Mouse (Mus musculus) retina, postnatal 7 days (tissue): ENCODE data around the gene Nr2f2.

Experiments used
- DNase-seq: peaks from one replicate; pipeline ENCODE4 v3.0.0-alpha.2; 2012; ENCODE audit warnings: low read depth, low spot score

Nr2f2 gene

GRCm38 (mm10) chr7:70365941-70366807 lies at the start of gene Nr2f2:
Nr2f2 (minus strand) TSS chr7:70366735.
- DNase-seq, result no peak

- DNase-seq, result no peak
These were observed 47.9 kb upstream of the Nr2f2 start for GRCm38 (mm10) chr7:70414461-70414860.

GRCm38 (mm10) chr7:70413646-70414045 lies 47.1 kb upstream of the Nr2f2 start:
- DNase-seq, result no peak

- DNase-seq, result no peak
These were observed 46.4 kb upstream of the Nr2f2 start for GRCm38 (mm10) chr7:70412900-70413299.

- no peak for DNase-seq
These were observed 43.8 kb upstream of the Nr2f2 start for GRCm38 (mm10) chr7:70410350-70410749.

- no peak for DNase-seq
These were observed 43.4 kb upstream of the Nr2f2 start for GRCm38 (mm10) chr7:70409890-70410289.

- DNase-seq, result no peak
These were observed 42.3 kb upstream of the Nr2f2 start for GRCm38 (mm10) chr7:70408814-70409213.

GRCm38 (mm10) chr7:70407123-70407522 lies 40.6 kb upstream of the Nr2f2 start:
- DNase-seq, result no peak

- no peak for DNase-seq
These were observed 40.0 kb upstream of the Nr2f2 start for GRCm38 (mm10) chr7:70406527-70406926.

GRCm38 (mm10) chr7:70405466-70405865 lies 38.9 kb upstream of the Nr2f2 start:
- no peak for DNase-seq

GRCm38 (mm10) chr7:70382828-70383227 lies 16.3 kb upstream of the Nr2f2 start:
- no peak for DNase-seq

GRCm38 (mm10) chr7:70381409-70382244 lies 15.1 kb upstream of the Nr2f2 start:
- no peak for DNase-seq

GRCm38 (mm10) chr7:70380943-70381342 lies 14.4 kb upstream of the Nr2f2 start:
- DNase-seq, result no peak

GRCm38 (mm10) chr7:70380246-70380645 lies 13.7 kb upstream of the Nr2f2 start:
- DNase-seq, result no peak

GRCm38 (mm10) chr7:70370552-70371262 lies 4.2 kb upstream of the Nr2f2 start:
- DNase-seq, result no peak

- no peak for DNase-seq
These were observed 3.4 kb upstream of the Nr2f2 start for GRCm38 (mm10) chr7:70369731-70370551.

GRCm38 (mm10) chr7:70369061-70369730 lies 2.7 kb upstream of the Nr2f2 start:
- no peak for DNase-seq

GRCm38 (mm10) chr7:70368751-70369060 lies 2.2 kb upstream of the Nr2f2 start:
- no peak for DNase-seq

GRCm38 (mm10) chr7:70368268-70368655 lies 1.7 kb upstream of the Nr2f2 start:
- no peak for DNase-seq

GRCm38 (mm10) chr7:70367591-70368267 lies 1.2 kb upstream of the Nr2f2 start:
- no peak for DNase-seq
